Mouse (Mus musculus) liver, embryonic 12.5 days (tissue): ENCODE results near the gene Ier2. TPM values are rescaled to one million over a fixed set of nuclear protein-coding genes. Genes with fewer than 3 reads are reported as not detected.

Experiments
- ATAC-seq: fragments of 200-750 bp; cut with Nextera tagmentation; 2 replicates; pipeline ENCODE4 v1.8.0; 2017; ENCODE audit warnings: moderate number of reproducible peaks, mild to moderate bottlenecking, moderate library complexity
- H3K27ac ChIP-seq: fragments of 300-500 bp; sonication (generic); 2 replicates; pipeline ENCODE4 v1.5.1; 2016; ENCODE audit warnings: mild to moderate bottlenecking
- H3K27me3 ChIP-seq: fragments of 300-500 bp; sonication (generic); replicated peaks from 2 replicates; pipeline ENCODE4 v1.6.1; 2016; ENCODE audit warnings: mild to moderate bottlenecking, moderate library complexity
- H3K36me3 ChIP-seq: fragments of 300-500 bp; sonication (generic); 2 replicates; pipeline ENCODE4 v1.6.1; 2016; ENCODE audit warnings: mild to moderate bottlenecking, moderate library complexity
- H3K4me1 ChIP-seq: fragments of 300-500 bp; sonication (generic); 2 replicates; pipeline ENCODE4 v1.6.1; 2016
- H3K4me2 ChIP-seq: fragments of 300-500 bp; sonication (generic); 2 replicates; pipeline ENCODE4 v1.6.1; 2016; ENCODE audit warnings: mild to moderate bottlenecking, moderate library complexity
- H3K4me3 ChIP-seq: fragments of 300-500 bp; sonication (generic); 2 replicates; pipeline ENCODE4 v1.5.1; 2016; ENCODE audit warnings: mild to moderate bottlenecking, moderate library complexity
- H3K9ac ChIP-seq: fragments of 300-500 bp; sonication (generic); 2 replicates; pipeline ENCODE4 v1.6.1; 2016; ENCODE audit warnings: mild to moderate bottlenecking, moderate library complexity
- H3K9me3 ChIP-seq: fragments of 300-500 bp; sonication (generic); replicated peaks from 2 replicates; pipeline ENCODE4 v1.6.1; 2016; ENCODE audit warnings: mild to moderate bottlenecking, moderate library complexity
- WGBS: fragments of 180-500 bp; shearing (Covaris S2); methylation state at CpG from one replicate; pipeline ENCODE4 v1.1.7; 2016; ENCODE audit not compliant: insufficient replicate concordance; 5-methylcytosine and 5-hydroxymethylcytosine counted together
- polyA plus RNA-seq: library from polyadenylated mRNA; unstranded; fragments of >200 nt; fragmentation: Nextera tagmentation; extraction: Ambion mirVana; gene quantifications from 2 replicates; pipeline ENCODE4 v1.2.1, GENCODE M21; 2016

Gene Ier2
- polyA plus RNA-seq, 1 experiment from 2014 or later: 36.4 TPM

DNA sequence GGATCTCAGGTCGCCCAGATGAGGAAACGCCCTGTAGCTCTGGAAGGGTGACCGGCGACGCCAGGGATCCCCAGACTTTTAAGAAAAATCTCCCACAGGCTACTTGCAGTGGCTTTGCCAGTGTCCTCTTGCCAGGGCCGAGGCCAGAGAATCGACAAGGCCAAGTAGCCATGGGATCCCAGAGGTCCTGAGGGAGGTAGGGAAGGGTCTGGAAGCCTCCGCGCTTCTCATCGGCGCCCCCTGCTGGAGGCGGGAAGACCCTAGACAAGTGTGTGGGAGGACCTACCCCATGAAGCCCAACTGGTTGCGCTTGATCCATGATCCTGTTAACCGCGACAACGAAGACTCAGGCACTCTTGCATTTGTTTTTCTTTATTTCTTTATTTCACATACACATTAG lies 41.7 kb upstream of the Ier2 start:
- Histone ChIP-seq H3K27ac (peak overlapping the region; percentile 97), H3K9ac (peak overlapping the region; percentile 97), H3K4me3 (peak overlapping the region; percentile 83), H3K27me3 (peaks cover 39% of the 10 kb centered on the region), H3K4me2 (peak overlapping the region; percentile 96), H3K9me3 (no peaks in the 10 kb centered on the region), H3K36me3 (peaks cover 29% of the 10 kb centered on the region), H3K4me1 (peaks cover 84% of the 10 kb centered on the region)
- WGBS: 2% methylated on average over 16 of the region's 16 CpGs
- peak; percentile 36 for ATAC-seq

DNA sequence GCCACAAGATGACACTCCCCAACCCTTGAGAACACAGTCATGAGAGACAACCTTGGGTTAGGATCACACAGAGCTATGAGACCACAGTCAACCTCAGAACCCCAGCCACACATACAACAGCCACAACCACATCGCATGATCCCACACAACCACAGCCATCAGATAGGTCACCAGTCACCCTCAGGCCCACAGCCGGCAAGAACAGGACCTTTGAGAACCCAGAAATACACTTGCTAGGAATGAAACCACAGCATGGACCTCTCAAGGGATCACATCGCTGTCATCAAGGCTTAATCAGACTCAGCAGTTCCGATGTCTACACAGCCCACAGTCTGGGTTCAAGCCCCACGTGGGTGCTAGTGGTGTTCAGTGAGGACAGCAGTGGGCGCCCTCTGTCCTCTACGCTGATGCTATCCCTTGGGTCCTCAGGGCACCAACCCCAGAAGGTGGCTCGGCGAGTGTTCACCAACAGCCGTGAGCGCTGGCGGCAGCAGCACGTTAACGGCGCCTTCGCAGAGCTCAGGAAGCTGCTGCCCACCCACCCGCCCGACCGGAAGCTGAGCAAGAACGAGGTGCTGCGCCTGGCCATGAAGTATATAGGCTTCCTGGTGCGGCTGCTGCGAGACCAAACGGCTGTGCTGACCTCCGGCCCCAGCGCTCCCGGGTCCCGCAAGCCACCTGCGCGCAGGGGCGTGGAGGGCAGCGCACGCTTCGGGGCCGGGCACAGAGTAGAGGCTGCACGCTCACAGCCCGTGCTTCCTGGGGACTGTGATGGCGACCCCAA lies 41.0 kb upstream of the Ier2 start:
- Histone ChIP-seq H3K27ac (peak overlapping the region; percentile 97), H3K4me2 (peak overlapping the region; percentile 96), H3K27me3 (peaks cover 35% of the 10 kb centered on the region), H3K9me3 (no peaks in the 10 kb centered on the region), H3K4me3 (peak overlapping the region; percentile 83), H3K36me3 (peaks cover 36% of the 10 kb centered on the region), H3K9ac (peak overlapping the region; percentile 97), H3K4me1 (peaks cover 84% of the 10 kb centered on the region)
- ATAC-seq: no peak
- 2% methylated on average over 38 of the region's 38 CpGs for WGBS

GRCm38 (mm10) chr8:84702963-84703465 lies 40.4 kb upstream of the Ier2 start:
- no peak for ATAC-seq
- Histone ChIP-seq H3K4me3 (peak overlapping the region; percentile 83), H3K9ac (peak overlapping the region; percentile 97), H3K9me3 (no peaks in the 10 kb centered on the region), H3K4me2 (peak overlapping the region; percentile 96), H3K36me3 (peaks cover 43% of the 10 kb centered on the region), H3K4me1 (peaks cover 84% of the 10 kb centered on the region), H3K27ac (peak overlapping the region; percentile 97), H3K27me3 (peaks cover 30% of the 10 kb centered on the region)
- 26% methylated on average over 6 of the region's 6 CpGs for WGBS

DNA sequence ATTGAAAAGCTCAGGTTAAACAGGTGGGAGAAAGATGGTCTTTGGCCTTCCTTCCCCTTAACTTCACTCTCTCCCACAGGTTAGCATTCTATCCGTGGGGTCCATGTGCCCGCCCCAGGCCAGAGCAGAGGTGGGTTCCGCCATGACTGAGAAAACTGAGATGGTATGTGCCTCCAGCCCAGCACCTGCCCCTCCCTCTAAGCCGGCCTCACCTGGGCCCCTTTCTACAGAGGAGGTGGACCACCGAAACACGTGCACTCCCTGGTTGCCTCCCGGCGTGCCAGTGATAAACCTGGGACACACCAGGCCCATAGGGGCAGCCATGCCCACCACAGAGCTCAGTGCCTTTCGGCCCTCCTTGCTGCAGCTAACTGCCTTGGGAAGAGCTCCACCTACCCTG lies 39.9 kb upstream of the Ier2 start:
- H3K4me2 ChIP-seq: peak overlapping the region; percentile 96
- H3K27me3 ChIP-seq: peaks cover 26% of the 10 kb centered on the region
- 15% methylated on average over 9 of the region's 9 CpGs for WGBS
- H3K27ac ChIP-seq: peak overlapping the region; percentile 97
- no peak for ATAC-seq
- H3K4me3 ChIP-seq: peak overlapping the region; percentile 83
- H3K9me3 ChIP-seq: no peaks in the 10 kb centered on the region
- peak overlapping the region; percentile 97 for H3K9ac ChIP-seq
- peaks cover 82% of the 10 kb centered on the region for H3K4me1 ChIP-seq
- H3K36me3 ChIP-seq: peaks cover 47% of the 10 kb centered on the region

DNA sequence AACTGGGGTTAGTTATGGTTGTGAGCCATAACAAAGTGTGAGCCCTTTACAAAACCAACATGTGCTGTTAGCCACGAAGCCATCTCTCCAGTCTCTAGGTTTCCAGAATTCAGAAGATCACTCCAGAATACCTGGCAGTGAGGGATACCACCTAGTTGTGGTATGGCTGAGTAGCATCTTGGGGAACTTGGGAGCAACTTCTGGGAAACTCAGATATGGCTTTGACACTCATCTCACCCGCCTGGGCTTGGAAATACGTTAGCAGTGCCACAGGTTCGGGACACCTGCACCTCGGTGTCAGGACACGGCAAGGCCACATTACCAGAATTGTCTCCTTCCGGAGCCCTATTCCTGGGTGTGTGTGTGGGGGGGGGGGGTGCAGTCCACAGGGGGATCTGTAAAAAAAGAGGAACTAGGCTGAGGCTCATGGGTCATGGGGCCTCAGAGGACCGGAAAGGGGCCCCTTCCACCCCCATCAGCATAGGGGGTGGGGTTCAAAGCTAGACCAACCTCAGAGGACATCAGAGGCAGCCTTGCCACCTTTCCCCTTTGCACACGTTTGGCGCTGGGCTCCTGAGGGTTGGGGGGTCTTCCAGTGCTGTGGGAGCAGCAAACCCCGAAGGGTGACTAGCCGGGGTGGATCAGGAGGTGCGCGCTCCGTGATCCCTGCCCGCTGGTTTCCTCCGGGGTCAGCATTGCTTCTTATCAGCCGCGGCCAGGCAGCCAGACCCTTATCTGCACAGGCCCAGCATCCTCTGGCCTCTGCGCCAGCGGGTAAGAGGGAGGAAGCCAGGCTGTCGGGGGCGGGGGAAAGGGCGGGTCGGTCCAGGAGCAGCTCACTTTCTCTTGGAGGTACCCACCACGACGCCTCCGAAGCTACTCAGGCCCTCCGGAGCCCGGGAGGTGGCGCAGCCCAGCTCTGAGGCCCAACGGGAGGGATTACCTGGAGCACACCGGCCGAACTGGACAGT lies 38.6 kb upstream of the Ier2 start, which contains the start of gene Lyl1:
Gene Lyl1 (plus strand): TSS at position 517 of the 971 bp plus-strand sequence.
- H3K27me3 ChIP-seq: peaks cover 14% of the 10 kb centered on the region
- peak within 1 kb of the TSS; percentile 97 for H3K27ac ChIP-seq
- H3K4me2 ChIP-seq: peak within 1 kb of the TSS; percentile 96
- no peaks in the 10 kb centered on the region for H3K9me3 ChIP-seq
- peak; percentile 86 for ATAC-seq
- peak within 1 kb of the TSS; percentile 97 for H3K9ac ChIP-seq
- H3K4me3 ChIP-seq: peak within 1 kb of the TSS; percentile 83
- peaks cover 61% of the 10 kb centered on the region for H3K36me3 ChIP-seq
- WGBS: under 1% methylated on average over 34 of the region's 34 CpGs
- peaks cover 69% of the 10 kb centered on the region for H3K4me1 ChIP-seq

DNA sequence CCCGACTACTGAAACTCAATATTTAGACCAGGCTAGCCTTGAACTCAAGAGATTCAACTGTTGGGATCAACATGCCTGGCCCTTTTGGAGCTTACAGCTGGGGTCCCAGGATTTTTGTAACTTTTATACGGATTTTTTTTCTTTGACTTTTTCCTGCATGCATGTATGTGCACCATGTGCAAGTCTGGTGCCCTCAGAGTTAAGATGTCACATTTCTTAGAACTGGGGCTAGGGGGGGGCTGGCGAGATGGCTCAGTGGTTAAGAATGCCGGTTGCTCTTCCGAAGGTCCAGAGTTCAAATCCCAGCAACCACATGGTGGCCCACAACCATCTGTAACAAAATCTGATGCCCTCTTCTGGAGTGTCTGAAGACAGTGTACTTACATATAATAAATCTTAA lies 37.9 kb upstream of the Ier2 start:
- Histone ChIP-seq H3K4me1 (peaks cover 64% of the 10 kb centered on the region), H3K27ac (peak overlapping the region; percentile 97), H3K9me3 (no peaks in the 10 kb centered on the region), H3K36me3 (peaks cover 68% of the 10 kb centered on the region), H3K4me3 (peak overlapping the region; percentile 83; the same call in 1 of the 2 replicates), H3K4me2 (peak overlapping the region; percentile 96), H3K9ac (peak overlapping the region; percentile 97), H3K27me3 (peaks cover 12% of the 10 kb centered on the region)
- no peak for ATAC-seq
- WGBS: 31% methylated on average over 5 of the region's 5 CpGs

- peaks cover 74% of the 10 kb centered on the region for H3K36me3 ChIP-seq
- 0 out of 2 replicates have a peak overlapping the region, but pooled peaks have one; percentile 7 for H3K4me3 ChIP-seq
- H3K9me3 ChIP-seq: no peaks in the 10 kb centered on the region
- WGBS: 20% methylated on average over 7 of the region's 7 CpGs
- H3K27me3 ChIP-seq: peaks cover 7% of the 10 kb centered on the region; the same call in 1 of the 2 replicates
- no peak for ATAC-seq
- H3K27ac ChIP-seq: peak overlapping the region; percentile 97
- peaks cover 57% of the 10 kb centered on the region for H3K4me1 ChIP-seq
- H3K4me2 ChIP-seq: peak overlapping the region; percentile 96
- H3K9ac ChIP-seq: peak overlapping the region; percentile 97
Measured at GRCm38 (mm10) chr8:84699861-84700322, 37.2 kb upstream of the Ier2 start.

GRCm38 (mm10) chr8:84698929-84699401 lies 36.3 kb upstream of the Ier2 start:
- peaks cover 78% of the 10 kb centered on the region for H3K36me3 ChIP-seq

DNA sequence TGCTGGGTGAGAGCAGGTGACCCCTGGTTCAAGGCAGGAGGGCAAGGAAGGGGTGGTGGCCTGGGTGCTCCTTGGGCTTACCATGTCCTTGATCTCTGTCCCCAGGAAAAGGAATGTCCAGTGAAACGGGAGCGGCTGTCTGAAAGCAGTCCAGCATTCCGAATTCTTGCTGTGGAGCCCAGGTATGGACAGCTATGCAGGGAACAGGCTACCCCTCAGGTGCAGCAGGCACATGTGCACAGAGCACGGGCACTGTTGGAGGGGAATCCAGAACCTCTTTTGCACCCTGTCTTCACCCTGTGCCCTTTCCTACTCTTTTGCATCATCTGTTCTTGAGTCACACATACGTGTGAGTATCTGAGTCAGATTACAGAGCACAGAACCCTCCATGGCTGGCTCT lies 35.6 kb upstream of the Ier2 start:
- Histone ChIP-seq H3K27me3 (peaks cover 7% of the 10 kb centered on the region; the same call in 1 of the 2 replicates), H3K9ac (no peak overlapping the region), H3K4me2 (no peak overlapping the region), H3K4me1 (peaks cover 41% of the 10 kb centered on the region), H3K9me3 (no peaks in the 10 kb centered on the region), H3K27ac (peak overlapping the region; percentile 97; the same call in 1 of the 2 replicates), H3K36me3 (peaks cover 78% of the 10 kb centered on the region), H3K4me3 (no peak overlapping the region)
- 83% methylated on average over 5 of the region's 5 CpGs for WGBS
- ATAC-seq: no peak

More at GRCm38 (mm10) chr8:84698929-84699401, 36.3 kb upstream of the Ier2 start:
- Histone ChIP-seq H3K9ac (no peak overlapping the region), H3K9me3 (no peaks in the 10 kb centered on the region), H3K27ac (peak overlapping the region; percentile 97), H3K4me1 (peaks cover 48% of the 10 kb centered on the region), H3K27me3 (peaks cover 7% of the 10 kb centered on the region; the same call in 1 of the 2 replicates), H3K4me3 (no peak overlapping the region), H3K4me2 (peak overlapping the region; percentile 96; the same call in 1 of the 2 replicates)
- ATAC-seq: no peak
- WGBS: 94% methylated on average over 9 of the region's 9 CpGs

GRCm38 (mm10) chr8:84697166-84698130 lies 34.8 kb upstream of the Ier2 start:
- H3K4me1 ChIP-seq: peaks cover 36% of the 10 kb centered on the region
- H3K36me3 ChIP-seq: peaks cover 78% of the 10 kb centered on the region
- H3K9me3 ChIP-seq: no peaks in the 10 kb centered on the region
- H3K4me3 ChIP-seq: no peak overlapping the region
- no peak overlapping the region for H3K9ac ChIP-seq
- 76% methylated on average over 14 of the region's 14 CpGs for WGBS
- no peak overlapping the region for H3K4me2 ChIP-seq
- no peak overlapping the region for H3K27ac ChIP-seq
- H3K27me3 ChIP-seq: no peaks in the 10 kb centered on the region
- ATAC-seq: no peak
